Mouse (Mus musculus) kidney, postnatal 4 days (tissue): ENCODE results near the gene 1700122O11Rik.

Source experiments
- DNase-seq, 2 experiments: peaks; one replicate each; pipeline ENCODE4 v3.0.0; 2021; ENCODE audit warnings: mixed read lengths in 2 of 2

1700122O11Rik gene

GRCm38 (mm10) chr17:48027677-48028076 is 10.4 kb downstream of the 1700122O11Rik start:
- peak; percentile 57 to 60 for DNase-seq

GRCm38 (mm10) chr17:48027019-48027418 is 11.1 kb downstream of the 1700122O11Rik start:
- DNase-seq, result no peak

DNA sequence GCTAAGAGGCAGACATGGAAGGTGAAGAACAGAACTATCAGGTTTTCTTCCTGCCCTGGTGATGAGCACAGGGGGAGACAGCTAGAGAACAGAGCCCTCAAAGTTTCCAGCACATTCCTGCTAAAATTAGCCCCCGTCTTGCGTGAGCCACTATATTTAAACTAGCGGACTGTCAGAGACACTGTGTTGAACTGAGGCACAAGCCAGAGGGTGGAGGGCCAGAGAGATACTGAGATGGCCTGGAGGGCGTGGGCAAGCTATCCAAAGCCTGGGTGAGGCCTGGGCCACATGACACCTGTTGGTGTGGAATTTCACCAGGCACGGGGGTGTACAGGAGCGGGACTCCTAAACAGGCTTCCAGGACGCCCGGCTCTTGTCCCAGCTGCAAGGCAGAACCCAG is 14.0 kb downstream of the 1700122O11Rik start:
- no peak for DNase-seq

GRCm38 (mm10) chr17:48019585-48019984 is 18.5 kb downstream of the 1700122O11Rik start:
- DNase-seq, result peak in 1 of 2 experiments; percentile 16

GRCm38 (mm10) chr17:48016566-48016965 is 21.5 kb downstream of the 1700122O11Rik start:
- DNase-seq, result no peak

- DNase-seq, result no peak
Measured at GRCm38 (mm10) chr17:48012561-48012960, 25.5 kb downstream of the 1700122O11Rik start.

DNA sequence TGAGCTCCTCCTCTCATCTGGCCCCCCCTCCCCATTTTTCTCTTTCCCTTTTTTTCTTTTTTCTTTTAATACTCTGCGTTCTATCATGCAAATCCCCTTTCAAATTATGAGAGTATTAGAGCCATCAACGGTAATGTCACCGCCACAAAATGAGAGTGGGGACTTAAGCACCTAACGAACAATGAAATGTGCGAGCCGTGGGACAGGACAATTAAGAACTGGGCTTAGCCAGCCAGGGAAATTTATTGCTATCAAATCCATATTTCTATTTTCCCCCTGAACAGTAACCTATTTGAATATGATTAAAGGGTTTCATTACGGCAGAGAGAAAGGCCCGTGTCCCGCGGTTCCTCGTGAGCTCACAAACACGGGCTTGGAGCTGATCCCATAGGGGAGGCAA is 27.0 kb downstream of the 1700122O11Rik start:
- DNase-seq, result no peak

GRCm38 (mm10) chr17:48010283-48010682 is 27.8 kb downstream of the 1700122O11Rik start:
- no peak for DNase-seq

DNA sequence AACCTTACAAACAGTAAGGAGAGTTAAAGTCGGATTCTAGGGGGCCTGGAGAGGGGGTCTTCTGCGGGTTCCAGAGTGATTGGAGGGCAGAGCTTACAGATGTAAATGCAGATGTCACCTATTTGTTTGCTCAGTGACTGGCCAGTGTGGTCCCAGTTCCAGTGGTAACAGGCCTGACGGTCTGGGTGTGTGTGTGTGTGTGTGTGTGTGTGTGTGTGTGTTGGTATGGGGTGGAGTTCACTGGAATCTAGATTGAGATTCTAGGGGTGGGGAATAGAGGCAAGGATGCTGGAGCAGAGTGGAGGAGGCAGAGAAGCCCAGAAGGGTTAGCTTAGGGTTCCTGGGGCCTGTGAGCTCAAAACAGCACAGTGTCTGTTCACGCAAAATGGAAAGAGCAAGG is 32.3 kb downstream of the 1700122O11Rik start:
- DNase-seq, result no peak

GRCm38 (mm10) chr17:48005091-48005490 is 33.0 kb downstream of the 1700122O11Rik start:
- peak; percentile 44 to 54 for DNase-seq

DNA sequence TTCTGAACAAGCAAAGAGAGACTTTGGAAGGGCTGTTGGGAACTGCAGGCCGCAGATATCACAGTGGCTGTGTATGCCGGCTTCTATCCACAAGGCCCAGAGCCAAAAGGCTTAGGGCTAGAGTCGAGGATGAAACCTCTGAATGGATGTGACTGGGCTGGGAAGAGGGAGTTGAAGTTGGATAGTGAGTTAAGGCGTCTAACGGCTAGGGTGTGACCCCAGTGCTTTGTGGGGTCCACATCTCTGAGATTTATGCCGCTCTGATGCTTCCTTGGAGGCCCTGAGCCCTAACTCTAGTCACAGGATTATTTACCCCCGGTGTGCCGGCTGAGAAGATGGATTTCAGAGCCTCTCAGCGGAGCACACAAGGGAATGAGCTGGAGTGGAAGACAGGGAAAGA is 33.5 kb downstream of the 1700122O11Rik start:
- DNase-seq, result peak; percentile 31 to 59

GRCm38 (mm10) chr17:48002486-48002885 is 35.6 kb downstream of the 1700122O11Rik start:
- DNase-seq, result no peak

- DNase-seq, result peak; percentile 63 to 73
Measured at GRCm38 (mm10) chr17:48001586-48002361, 36.3 kb downstream of the 1700122O11Rik start.

GRCm38 (mm10) chr17:48001157-48001556 is 36.9 kb downstream of the 1700122O11Rik start:
- peak; percentile 45 to 69 for DNase-seq

- DNase-seq, result no peak
Measured at GRCm38 (mm10) chr17:47999812-48000211, 38.3 kb downstream of the 1700122O11Rik start.

DNA sequence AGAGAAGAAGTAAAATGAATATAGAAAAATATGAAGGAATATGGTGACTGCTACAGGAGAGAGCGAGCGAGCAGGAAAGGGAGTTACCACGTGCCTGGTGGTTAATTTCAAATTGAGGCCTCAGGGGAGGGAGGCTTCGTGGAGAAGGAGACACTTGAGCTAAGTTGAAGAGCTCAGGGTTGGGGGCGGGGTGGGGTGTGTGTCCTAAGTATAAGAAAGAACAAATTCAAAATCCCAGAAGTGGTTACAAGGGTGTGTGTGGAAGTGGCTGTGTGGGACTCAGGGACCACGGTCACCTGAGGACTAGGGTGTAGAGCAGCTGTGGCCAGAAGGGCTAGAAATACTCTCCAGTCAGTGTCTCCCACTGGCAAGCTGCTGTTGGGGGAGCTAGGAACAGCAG is 38.7 kb downstream of the 1700122O11Rik start:
- DNase-seq, result no peak

DNA sequence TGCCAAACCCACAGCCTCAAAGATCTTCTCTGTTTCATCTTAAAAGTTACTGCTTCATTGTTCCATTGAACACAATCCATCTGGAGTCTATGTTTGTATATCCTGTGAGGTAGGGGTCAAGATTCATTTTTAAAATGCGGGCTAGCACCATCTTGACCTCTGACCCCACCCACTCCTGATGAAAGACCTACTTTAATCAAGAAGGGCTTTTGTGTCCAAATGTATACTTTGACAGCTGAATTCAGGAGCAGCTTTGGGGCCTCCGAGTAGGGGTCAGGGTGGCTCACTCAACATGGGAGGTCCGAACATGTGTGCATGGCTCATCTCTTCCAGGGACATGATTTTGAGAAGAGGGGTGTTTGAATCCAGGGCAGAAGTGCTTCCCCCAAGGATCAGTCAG is 40.3 kb downstream of the 1700122O11Rik start:
- DNase-seq, result no peak

DNA sequence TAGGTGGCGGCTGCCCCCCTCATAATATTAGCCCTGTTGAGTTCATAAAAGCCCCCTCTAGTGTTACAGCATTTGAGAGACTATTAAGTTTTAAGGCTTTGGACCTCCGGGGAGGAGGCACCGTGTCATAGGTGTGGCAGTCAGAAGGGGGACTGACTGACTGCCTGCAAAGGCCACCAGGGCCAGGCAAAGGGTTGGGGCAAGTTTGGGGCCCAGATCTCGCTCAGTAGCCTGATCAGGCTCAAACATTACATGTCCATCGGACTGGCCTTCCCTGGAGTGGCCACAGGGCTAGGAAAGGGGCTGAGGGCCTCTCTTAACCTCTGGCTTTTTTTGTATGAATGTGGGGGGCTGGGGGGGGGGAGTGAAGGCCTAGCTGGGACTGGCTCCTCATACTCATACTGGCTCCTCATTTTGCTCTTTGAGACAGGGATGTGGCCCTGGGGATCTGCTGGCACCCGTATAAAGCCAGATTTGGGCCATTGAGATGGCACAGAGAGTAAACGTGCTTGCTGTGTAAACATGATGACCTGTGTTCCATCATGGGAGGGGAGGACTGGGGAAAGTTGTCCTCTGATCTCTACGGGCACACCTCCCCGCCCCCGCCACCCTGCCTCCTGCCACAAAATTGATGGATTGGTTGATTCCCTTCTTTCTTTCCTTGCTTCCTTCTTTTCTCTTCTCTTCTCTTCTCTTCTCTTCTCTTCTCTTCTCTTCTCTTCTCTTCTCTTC is 47.5 kb downstream of the 1700122O11Rik start:
- no peak for DNase-seq

- peak; percentile 20 to 53 for DNase-seq
Measured at GRCm38 (mm10) chr17:47989951-47990378, 48.1 kb downstream of the 1700122O11Rik start.

DNA sequence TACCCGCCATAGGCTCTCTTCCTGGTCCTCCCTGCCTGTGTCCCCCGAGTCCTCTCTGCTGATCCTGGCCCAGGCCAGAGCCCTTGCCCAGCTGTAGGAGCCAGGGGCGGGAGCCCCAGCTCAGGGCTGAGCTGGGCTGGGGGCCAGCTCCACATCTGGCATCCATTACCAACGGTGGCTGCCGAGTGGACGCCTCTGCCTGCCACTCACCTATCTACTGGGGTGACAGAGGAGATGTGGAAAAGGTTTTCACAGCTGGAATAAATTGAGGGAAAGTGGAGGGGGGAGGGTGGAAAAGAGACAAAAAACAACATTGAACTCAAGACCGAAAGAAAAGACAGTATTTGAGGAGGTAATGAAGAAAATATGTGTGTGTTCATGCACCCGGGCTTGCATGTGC is 49.3 kb downstream of the 1700122O11Rik start:
- DNase-seq, result no peak

GRCm38 (mm10) chr17:47988074-47988473 is 50.0 kb downstream of the 1700122O11Rik start:
- DNase-seq, result no peak
